Mouse (Mus musculus) liver, embryonic 15.5 days (tissue): ENCODE results near the gene Pbx3. TPM values are rescaled to one million over a fixed set of nuclear protein-coding genes. Genes with fewer than 3 reads are reported as not detected.

Experiments used
- ATAC-seq: fragments of 200-750 bp; cut with Nextera tagmentation; 2 replicates; pipeline ENCODE4 v1.8.0; 2017; ENCODE audit warnings: moderate number of reproducible peaks, mild to moderate bottlenecking, moderate library complexity; ENCODE audit not compliant: insufficient read depth
- H3K27ac ChIP-seq: fragments of 300-500 bp; sonication (generic); replicated peaks from 2 replicates; pipeline ENCODE4 v1.5.1; 2015; ENCODE audit warnings: mild to moderate bottlenecking, inconsistent platforms
- H3K27me3 ChIP-seq: fragments of 300-500 bp; sonication (generic); 2 replicates; pipeline ENCODE4 v1.6.1; 2015; ENCODE audit warnings: mild to moderate bottlenecking, inconsistent platforms
- H3K36me3 ChIP-seq: fragments of 300-500 bp; sonication (generic); replicated peaks from 2 replicates; pipeline ENCODE4 v1.6.1; 2015; ENCODE audit warnings: moderate library complexity, mild to moderate bottlenecking, inconsistent platforms
- H3K4me1 ChIP-seq: fragments of 300-500 bp; sonication (generic); replicated peaks from 2 replicates; pipeline ENCODE4 v1.6.1; 2015; ENCODE audit warnings: inconsistent platforms
- H3K4me2 ChIP-seq: fragments of 300-500 bp; sonication (generic); 2 replicates; pipeline ENCODE4 v1.6.1; 2015; ENCODE audit warnings: moderate library complexity, mild to moderate bottlenecking, inconsistent platforms
- H3K4me3 ChIP-seq: fragments of 300-500 bp; sonication (generic); replicated peaks from 2 replicates; pipeline ENCODE4 v1.5.1; 2015; ENCODE audit warnings: mild to moderate bottlenecking, inconsistent platforms
- H3K9ac ChIP-seq: fragments of 300-500 bp; sonication (generic); 2 replicates; pipeline ENCODE4 v1.6.1; 2015; ENCODE audit warnings: moderate library complexity, mild to moderate bottlenecking, inconsistent platforms
- H3K9me3 ChIP-seq: fragments of 300-500 bp; sonication (generic); replicated peaks from 2 replicates; pipeline ENCODE4 v1.6.1; 2016; ENCODE audit warnings: inconsistent platforms
- WGBS: fragments of 180-500 bp; shearing (Covaris S2); methylation state at CpG from one replicate; pipeline ENCODE4 v1.1.7; 2015; ENCODE audit warnings: mixed read lengths; ENCODE audit not compliant: insufficient replicate concordance; 5-methylcytosine and 5-hydroxymethylcytosine counted together
- polyA plus RNA-seq: library from polyadenylated mRNA; unstranded; fragments of >200 nt; fragmentation: Nextera tagmentation; extraction: Ambion mirVana; gene quantifications from 2 replicates; pipeline ENCODE4 v1.2.1, GENCODE M21; 2015

The Pbx3 gene
- polyA plus RNA-seq, 1 experiment from 2014 or later, result 6.0 TPM

DNA sequence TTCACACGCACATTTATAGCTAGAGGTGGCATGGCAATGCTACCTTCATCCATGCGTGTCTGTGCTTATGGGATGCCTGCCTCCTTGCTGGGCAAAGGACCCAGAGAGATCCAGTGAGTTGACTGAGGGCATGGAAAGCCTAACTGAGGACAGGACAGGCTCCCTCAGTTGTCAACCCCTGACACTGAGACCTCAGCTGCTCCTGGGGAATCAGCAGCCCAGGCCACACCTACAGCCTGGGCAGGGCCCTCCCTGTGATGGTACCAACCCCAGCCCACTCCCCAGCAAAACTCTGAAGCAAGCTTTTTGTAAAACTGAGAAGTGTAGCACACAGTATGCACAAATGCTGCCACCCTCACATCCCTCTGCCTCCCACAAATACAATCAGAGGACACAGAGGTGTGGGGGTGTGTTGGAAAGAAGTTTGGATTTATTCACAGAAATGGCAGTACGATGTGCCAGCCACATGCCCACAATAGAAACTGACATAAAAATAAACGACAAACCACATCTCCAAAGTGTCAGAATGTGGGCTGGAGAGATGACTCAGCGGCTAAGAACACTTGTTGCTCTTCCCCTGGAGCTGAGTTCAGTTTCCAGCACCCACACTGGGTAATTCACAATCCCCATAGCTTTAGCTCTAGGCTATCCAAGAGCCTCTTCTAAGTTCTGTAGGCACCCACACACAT, 233.3 kb downstream of the Pbx3 start:
- no peak for ATAC-seq
- no peaks in the 10 kb centered on the region for H3K36me3 ChIP-seq
- 34% methylated on average over 5 of the region's 5 CpGs for WGBS
- no peak overlapping the region for H3K4me3 ChIP-seq
- H3K4me1 ChIP-seq, result no peaks in the 10 kb centered on the region
- no peak overlapping the region for H3K4me2 ChIP-seq
- no peaks in the 10 kb centered on the region for H3K9me3 ChIP-seq
- H3K9ac ChIP-seq, result no peak overlapping the region
- no peaks in the 10 kb centered on the region for H3K27me3 ChIP-seq
- no peak overlapping the region for H3K27ac ChIP-seq

DNA sequence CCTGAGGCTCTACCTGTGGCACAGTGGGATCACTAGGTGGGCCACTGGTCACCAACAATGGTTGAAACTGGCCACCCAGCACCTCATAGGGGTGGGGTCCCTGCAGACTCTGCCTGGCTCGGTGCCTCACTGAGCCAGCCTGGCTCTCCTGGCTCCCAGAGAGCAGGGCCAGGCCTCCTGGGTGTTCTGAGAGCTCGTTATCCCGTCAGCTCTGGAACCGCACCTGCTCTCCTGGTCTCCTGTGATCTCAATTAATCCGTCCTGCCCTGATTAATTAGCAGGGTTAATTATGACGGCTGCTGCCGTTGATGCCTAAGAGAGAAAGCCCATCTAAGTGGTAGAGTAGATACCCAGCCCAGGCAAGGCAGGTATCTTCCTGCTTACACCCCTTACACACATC, 237.6 kb downstream of the Pbx3 start:
- Histone ChIP-seq H3K4me3 (no peak overlapping the region), H3K9me3 (no peaks in the 10 kb centered on the region), H3K36me3 (no peaks in the 10 kb centered on the region), H3K27me3 (no peaks in the 10 kb centered on the region), H3K9ac (no peak overlapping the region), H3K4me1 (no peaks in the 10 kb centered on the region), H3K4me2 (no peak overlapping the region), H3K27ac (no peak overlapping the region)
- WGBS, result 61% methylated on average over 7 of the region's 7 CpGs
- no peak for ATAC-seq

DNA sequence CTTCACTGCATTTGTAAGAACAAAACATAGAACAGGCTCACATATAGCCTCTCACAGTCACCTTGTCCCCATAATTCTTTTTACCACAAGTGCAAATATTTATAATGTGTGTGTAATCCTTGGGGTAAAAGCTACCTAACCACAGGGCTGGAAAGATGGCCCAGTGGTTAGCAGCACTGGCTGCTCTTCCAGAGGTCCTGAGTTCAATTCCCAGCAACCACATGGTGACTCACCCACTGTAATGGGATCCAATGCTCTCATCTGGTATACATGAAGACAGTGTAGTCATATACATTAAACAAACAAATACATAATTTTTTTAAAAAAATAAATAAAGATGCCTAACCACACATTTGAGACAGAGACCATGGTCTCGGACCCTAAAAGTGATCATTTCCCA, 240.2 kb downstream of the Pbx3 start:
- H3K9ac ChIP-seq, result no peak overlapping the region
- ATAC-seq, result no peak
- no peaks in the 10 kb centered on the region for H3K4me1 ChIP-seq
- WGBS, result 48% methylated on average over 1 of the region's 1 CpGs
- H3K4me3 ChIP-seq, result no peak overlapping the region
- H3K36me3 ChIP-seq, result no peaks in the 10 kb centered on the region
- H3K27ac ChIP-seq, result no peak overlapping the region
- no peaks in the 10 kb centered on the region for H3K9me3 ChIP-seq
- H3K4me2 ChIP-seq, result no peak overlapping the region
- no peaks in the 10 kb centered on the region for H3K27me3 ChIP-seq

DNA sequence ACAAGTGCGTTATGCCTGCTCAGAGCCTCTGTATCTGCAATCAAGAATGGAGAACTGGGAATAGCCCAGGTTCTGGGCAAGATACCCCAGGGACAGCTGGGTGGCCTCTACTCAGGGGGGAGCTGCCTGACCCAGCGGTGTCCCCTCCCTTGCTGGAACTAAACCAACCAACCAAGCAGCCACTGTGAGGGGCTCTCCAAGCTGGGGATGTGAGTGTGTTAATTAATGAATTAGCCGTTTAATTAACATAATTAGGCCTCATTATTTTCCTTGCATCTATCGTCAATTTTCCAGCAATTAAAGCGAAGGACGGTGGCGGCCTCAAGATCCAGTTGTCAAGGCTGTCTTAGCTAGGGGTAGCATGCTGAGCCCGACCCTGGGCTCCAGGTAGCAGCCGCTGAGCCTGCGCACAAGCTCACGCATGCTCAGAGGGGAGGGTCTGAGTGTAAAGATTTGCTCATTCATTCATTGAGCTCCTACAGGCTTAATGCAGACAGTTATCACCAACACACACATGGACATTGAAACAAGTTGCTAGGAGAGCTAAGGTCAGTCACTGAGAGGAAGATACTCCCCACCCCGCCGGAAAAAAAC, 243.2 kb downstream of the Pbx3 start:
- Histone ChIP-seq H3K27ac (no peak overlapping the region), H3K4me2 (no peak overlapping the region), H3K4me3 (no peak overlapping the region), H3K9ac (no peak overlapping the region), H3K4me1 (no peaks in the 10 kb centered on the region), H3K36me3 (no peaks in the 10 kb centered on the region), H3K27me3 (no peaks in the 10 kb centered on the region), H3K9me3 (no peaks in the 10 kb centered on the region)
- WGBS, result 56% methylated on average over 13 of the region's 13 CpGs
- peak; percentile 25; the same call in 1 of the 2 replicates for ATAC-seq

DNA sequence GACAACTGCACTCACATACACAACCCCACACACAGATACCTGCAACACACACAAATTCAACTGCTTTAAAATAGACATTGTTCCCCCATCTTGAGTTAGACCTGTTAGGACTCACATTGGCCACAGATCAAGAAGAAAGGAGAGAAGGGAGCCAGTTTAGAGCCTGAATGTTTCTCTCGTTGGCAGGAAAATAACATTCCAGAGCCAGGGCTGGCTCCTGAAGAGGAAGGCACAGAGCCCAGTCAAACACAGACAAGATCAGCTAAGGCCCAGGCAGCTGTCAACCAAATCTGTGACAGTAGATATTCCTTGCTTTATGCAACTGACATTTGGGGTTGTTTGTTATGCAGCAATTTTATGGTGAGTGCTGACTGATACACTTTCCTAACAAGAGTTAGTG, 245.1 kb downstream of the Pbx3 start:
- Histone ChIP-seq H3K4me2 (no peak overlapping the region), H3K9ac (no peak overlapping the region), H3K27ac (no peak overlapping the region), H3K27me3 (no peaks in the 10 kb centered on the region), H3K4me1 (no peaks in the 10 kb centered on the region), H3K4me3 (no peak overlapping the region), H3K9me3 (no peaks in the 10 kb centered on the region), H3K36me3 (no peaks in the 10 kb centered on the region)
- ATAC-seq, result no peak
- WGBS, result 59% methylated on average over 1 of the region's 1 CpGs

DNA sequence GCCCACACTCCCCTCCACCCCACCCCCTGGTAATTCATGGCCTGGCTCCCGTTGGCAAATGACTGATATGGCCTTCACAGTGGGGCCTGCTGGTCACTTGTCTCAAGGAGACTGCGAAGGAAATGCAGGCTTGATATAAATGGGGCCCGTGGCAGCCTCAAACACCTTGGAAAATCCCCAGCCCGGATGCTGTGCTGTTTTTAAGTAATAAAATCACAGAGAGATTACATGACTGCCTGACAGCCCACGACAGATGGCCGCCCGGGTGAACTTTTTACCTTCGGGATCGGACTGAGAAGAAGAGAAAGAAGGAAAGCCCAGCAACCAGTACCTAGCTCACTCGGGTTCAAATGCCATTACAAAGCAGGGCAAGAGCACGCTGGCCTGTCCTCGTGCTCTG, 249.0 kb downstream of the Pbx3 start:
- Histone ChIP-seq H3K9ac (no peak overlapping the region), H3K4me1 (no peaks in the 10 kb centered on the region), H3K36me3 (no peaks in the 10 kb centered on the region), H3K4me2 (no peak overlapping the region), H3K9me3 (no peaks in the 10 kb centered on the region), H3K27ac (no peak overlapping the region), H3K4me3 (no peak overlapping the region), H3K27me3 (no peaks in the 10 kb centered on the region)
- 53% methylated on average over 12 of the region's 12 CpGs for WGBS
- ATAC-seq, result no peak

Other genes starting within 250 kb of the Pbx3 start
- 30.9 and 31.9 TPM in 2 replicates for gene Mapkap1, start 33.6 kb upstream of the Pbx3 start, polyA plus RNA-seq